Mouse (Mus musculus): ENCODE data around the gene Dpm2.

Gene Dpm2

GRCm38 (mm10) chr2:32617109-32617508 lies 46.5 kb downstream of the Dpm2 start:
- no peak for DNase-seq (ENCODE audit: low spot score)

- DNase-seq (ENCODE audit: low spot score): no peak
These were observed 46.9 kb downstream of the Dpm2 start for GRCm38 (mm10) chr2:32617601-32618000.

GRCm38 (mm10) chr2:32618051-32618450 lies 47.4 kb downstream of the Dpm2 start:
- DNase-seq (ENCODE audit: low spot score): no peak

GRCm38 (mm10) chr2:32620682-32621516 lies 50.2 kb downstream of the Dpm2 start:
- no peak for DNase-seq (ENCODE audit: low spot score)

GRCm38 (mm10) chr2:32621517-32621859 lies 50.8 kb downstream of the Dpm2 start, which contains the start of gene Ak1:
TSS of gene Ak1 (plus strand) at chr2:32621758.
- DNase-seq (ENCODE audit: low spot score): no peak
